Mouse (Mus musculus) neural tube, embryonic 14.5 days (tissue): Measurements from ENCODE around the gene Mif4gd. TPM values are rescaled to one million over a fixed set of nuclear protein-coding genes. Genes with fewer than 3 reads are reported as not detected.

Experiments used
- ATAC-seq: fragments of 200-750 bp; cut with Nextera tagmentation; 2 replicates; pipeline ENCODE4 v1.8.0; 2017; ENCODE audit warnings: low read depth, mild to moderate bottlenecking, moderate TSS enrichment, moderate library complexity
- H3K27ac ChIP-seq: fragments of 300-500 bp; sonication (generic); 2 replicates; pipeline ENCODE4 v1.5.1; 2014; ENCODE audit warnings: low read depth, mild to moderate bottlenecking, control low read depth, low read length, moderate library complexity, mixed read lengths
- H3K27me3 ChIP-seq: fragments of 300-500 bp; sonication (generic); 2 replicates; pipeline ENCODE4 v1.6.1; 2014; ENCODE audit warnings: low read length; ENCODE audit not compliant: control insufficient read depth, insufficient read depth
- H3K36me3 ChIP-seq: fragments of 300-500 bp; sonication (generic); 2 replicates; pipeline ENCODE4 v1.6.1; 2014; ENCODE audit warnings: low read length, mixed read lengths; ENCODE audit not compliant: control insufficient read depth, insufficient read depth
- H3K4me1 ChIP-seq: fragments of 300-500 bp; sonication (generic); 2 replicates; pipeline ENCODE4 v1.6.1; 2014; ENCODE audit warnings: low read length; ENCODE audit not compliant: control insufficient read depth, insufficient read depth
- H3K4me2 ChIP-seq: fragments of 300-500 bp; sonication (generic); 2 replicates; pipeline ENCODE4 v1.6.1; 2014; ENCODE audit warnings: mild to moderate bottlenecking, low read depth, low read length, control low read depth
- H3K4me3 ChIP-seq: fragments of 300-500 bp; sonication (generic); 2 replicates; pipeline ENCODE4 v1.5.1; 2014; ENCODE audit warnings: low read depth, low read length, control low read depth, mixed read lengths
- H3K9ac ChIP-seq: fragments of 300-500 bp; sonication (generic); replicated peaks from 2 replicates; pipeline ENCODE4 v1.6.1; 2014; ENCODE audit warnings: low read depth, mild to moderate bottlenecking, control low read depth, low read length, mixed read lengths
- H3K9me3 ChIP-seq: fragments of 300-500 bp; sonication (generic); 2 replicates; pipeline ENCODE4 v1.6.1; 2016; ENCODE audit warnings: low read length; ENCODE audit not compliant: control insufficient read depth
- WGBS: fragments of 180-500 bp; shearing (Covaris S2); extraction: QIAGEN DNeasy Blood & Tissue Kit; methylation state at CpG from one replicate; pipeline ENCODE4 v1.1.7; 2014; 5-methylcytosine and 5-hydroxymethylcytosine counted together
- polyA plus RNA-seq: library from polyadenylated mRNA; unstranded; fragments of >200 nt; fragmentation: Nextera tagmentation; extraction: Ambion mirVana; gene quantifications from 2 replicates; pipeline ENCODE4 v1.2.1, GENCODE M21; 2014

The Mif4gd gene
- polyA plus RNA-seq, 1 experiment from 2014 or later: 12.3 TPM

DNA sequence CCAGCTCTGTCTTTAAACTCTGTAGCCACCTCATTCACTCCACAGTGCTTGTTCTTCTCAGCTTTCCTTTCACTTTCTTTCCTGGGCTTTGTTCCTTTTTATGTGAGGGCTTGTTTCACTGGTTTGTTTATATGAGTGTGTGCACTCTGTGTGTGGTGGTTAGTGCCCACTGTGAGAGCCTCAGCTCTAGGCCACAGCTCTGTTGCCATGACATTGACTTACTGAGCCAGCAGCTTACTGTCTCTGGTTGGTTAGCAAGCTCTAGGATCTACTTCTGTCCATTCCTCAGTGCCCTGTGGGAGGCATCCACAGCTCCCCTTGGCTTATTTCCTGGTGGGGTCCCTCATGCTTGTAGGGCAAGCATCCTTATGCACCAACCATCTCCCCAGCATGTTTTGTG lies 33.7 kb downstream of the Mif4gd start:
- Histone ChIP-seq H3K27me3 (no peaks in the 10 kb centered on the region), H3K9me3 (no peaks in the 10 kb centered on the region), H3K4me3 (no peak overlapping the region), H3K4me2 (no peak overlapping the region), H3K27ac (no peak overlapping the region), H3K9ac (no peak overlapping the region), H3K36me3 (peaks cover 41% of the 10 kb centered on the region), H3K4me1 (no peaks in the 10 kb centered on the region)
- no peak for ATAC-seq

DNA sequence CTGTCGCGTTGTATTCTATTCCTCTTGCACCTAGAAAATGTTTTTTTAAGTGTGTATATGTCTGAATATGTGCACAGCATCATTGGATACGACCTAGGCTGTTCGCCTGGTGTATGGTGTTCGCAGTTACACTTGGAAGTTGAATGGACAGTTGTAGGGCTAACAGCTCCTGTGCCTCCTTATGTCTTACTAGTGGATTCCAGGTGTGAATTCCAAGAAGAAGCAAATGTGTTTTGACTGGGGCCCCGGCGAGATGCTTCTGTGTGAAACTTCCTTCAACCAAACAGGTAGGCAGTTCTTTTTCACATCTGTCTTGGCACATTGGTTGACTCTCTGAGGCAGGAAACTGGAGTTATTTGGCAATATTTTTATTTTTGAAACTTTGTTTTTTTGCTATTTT lies 47.8 kb downstream of the Mif4gd start:
- peaks cover 21% of the 10 kb centered on the region; the same call in 1 of the 2 replicates for H3K36me3 ChIP-seq
- peak overlapping the region; percentile 80 for H3K4me2 ChIP-seq
- H3K9me3 ChIP-seq: no peaks in the 10 kb centered on the region
- no peaks in the 10 kb centered on the region for H3K27me3 ChIP-seq
- 24% methylated on average over 7 of the region's 7 CpGs for WGBS
- H3K4me3 ChIP-seq: peak overlapping the region; percentile 61
- H3K4me1 ChIP-seq: peaks cover 7% of the 10 kb centered on the region; the same call in 1 of the 2 replicates
- peak overlapping the region; percentile 72 for H3K9ac ChIP-seq
- no peak for ATAC-seq
- H3K27ac ChIP-seq: no peak overlapping the region

DNA sequence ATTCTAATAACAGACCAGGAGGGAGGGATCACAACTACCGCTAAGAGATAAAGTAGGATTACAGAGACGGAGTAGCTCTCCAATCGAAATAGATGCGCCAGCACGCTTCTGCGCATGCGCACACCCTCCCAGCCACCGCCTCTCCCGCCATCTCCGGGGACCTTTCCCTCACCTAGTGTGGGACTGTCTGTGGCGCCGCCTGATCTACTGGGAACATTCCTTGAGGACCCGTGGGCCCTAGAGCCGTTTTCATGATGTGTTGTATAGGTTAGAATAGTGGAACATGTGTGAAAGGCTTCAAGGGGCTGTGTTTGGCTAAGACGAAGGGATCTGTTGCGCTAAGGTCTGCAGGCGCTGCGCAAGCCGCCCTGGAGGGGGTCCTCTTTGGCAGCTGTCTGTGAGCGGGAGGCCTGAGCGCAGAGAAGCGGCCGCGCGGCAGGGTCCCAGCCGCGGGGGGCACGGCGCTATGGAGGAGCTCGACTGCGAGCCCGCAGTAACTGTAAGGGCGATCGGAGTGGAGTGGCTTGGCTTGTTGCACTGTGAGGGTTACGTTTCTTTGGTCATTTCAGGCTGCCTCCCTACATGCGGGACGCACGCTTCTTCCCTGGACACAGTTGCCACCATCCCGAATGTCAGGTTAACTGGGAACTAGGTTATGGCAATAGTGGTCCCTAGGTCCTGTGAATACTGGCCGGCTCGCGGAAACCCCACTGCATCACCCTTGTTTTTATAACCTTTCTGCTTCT lies 48.5 kb downstream of the Mif4gd start, which contains the start of gene Nup85:
TSS of gene Nup85 (plus strand) at position 371 of the 746 bp plus-strand sequence.
- H3K27me3 ChIP-seq: no peaks in the 10 kb centered on the region
- H3K9ac ChIP-seq: peak within 1 kb of the TSS; percentile 72
- no peaks in the 10 kb centered on the region for H3K9me3 ChIP-seq
- H3K27ac ChIP-seq: peak within 1 kb of the TSS; percentile 86
- ATAC-seq: peak; percentile 94
- H3K4me2 ChIP-seq: peak within 1 kb of the TSS; percentile 80
- H3K4me1 ChIP-seq: peaks cover 7% of the 10 kb centered on the region; the same call in 1 of the 2 replicates
- H3K36me3 ChIP-seq: peaks cover 17% of the 10 kb centered on the region; the same call in 1 of the 2 replicates
- H3K4me3 ChIP-seq: peak within 1 kb of the TSS; percentile 61
- WGBS: under 1% methylated on average over 42 of the region's 42 CpGs

DNA sequence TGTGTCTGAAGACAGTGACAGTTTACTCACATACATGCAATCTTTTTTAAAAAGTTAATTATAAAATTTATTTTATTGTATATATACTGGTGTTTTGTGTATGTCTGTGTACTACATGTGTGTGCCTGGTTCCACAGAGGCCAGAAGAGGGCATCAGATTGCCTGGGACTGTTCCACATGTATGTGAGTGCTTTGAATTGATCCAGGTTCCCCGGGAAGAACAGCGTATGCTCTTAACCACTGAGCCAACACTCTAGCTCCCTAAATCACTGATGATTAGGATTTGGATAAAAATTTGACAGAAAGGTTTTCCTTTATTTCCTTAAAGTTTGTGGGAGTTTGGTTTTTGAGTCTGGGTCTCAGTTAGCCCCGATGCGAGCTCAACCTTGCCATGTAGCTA lies 49.4 kb downstream of the Mif4gd start:
- Histone ChIP-seq H3K4me1 (peaks cover 7% of the 10 kb centered on the region; the same call in 1 of the 2 replicates), H3K27ac (peak overlapping the region; percentile 86; the same call in 1 of the 2 replicates), H3K36me3 (peaks cover 11% of the 10 kb centered on the region; the same call in 1 of the 2 replicates), H3K27me3 (no peaks in the 10 kb centered on the region), H3K9me3 (no peaks in the 10 kb centered on the region), H3K4me3 (peak overlapping the region; percentile 61), H3K4me2 (peak overlapping the region; percentile 80), H3K9ac (no peak overlapping the region)
- no peak for ATAC-seq
- WGBS: 35% methylated on average over 4 of the region's 4 CpGs

Other genes with a start within 250 kb of the Mif4gd start
- 41.7 and 45.7 TPM in 2 replicates for gene Hid1, start 245.2 kb downstream of the Mif4gd start, polyA plus RNA-seq
- 27.3 and 28.6 TPM in 2 replicates for gene Cdr2l, start 231.1 kb downstream of the Mif4gd start, polyA plus RNA-seq
- 207 and 211 TPM in 2 replicates for gene Mrpl58, start 209.2 kb downstream of the Mif4gd start, polyA plus RNA-seq
- gene Atp5h, start 193.0 kb downstream of the Mif4gd start, polyA plus RNA-seq: 928 and 1,005 TPM in 2 replicates
- 28.8 and 33.7 TPM in 2 replicates for gene Kctd2, start 192.8 kb downstream of the Mif4gd start, polyA plus RNA-seq
- gene Trim80, start 172.4 kb downstream of the Mif4gd start, polyA plus RNA-seq: not detected in 2 replicates
- 0.15 TPM in 2 replicates for gene Slc16a5, start 150.5 kb downstream of the Mif4gd start, polyA plus RNA-seq
- 15.5 and 19.4 TPM in 2 replicates for gene Armc7, start 137.3 kb downstream of the Mif4gd start, polyA plus RNA-seq
- 84.4 and 95.8 TPM in 2 replicates for gene Nt5c, start 121.1 kb downstream of the Mif4gd start, polyA plus RNA-seq
- 1,282 and 1,347 TPM in 2 replicates for gene Jpt1, start 98.6 kb downstream of the Mif4gd start, polyA plus RNA-seq
- 994 and 1,036 TPM in 2 replicates for gene Sumo2, start 76.7 kb downstream of the Mif4gd start, polyA plus RNA-seq
- gene Nup85, start 48.5 kb downstream of the Mif4gd start, polyA plus RNA-seq: 98.2 and 98.9 TPM in 2 replicates
- gene Mrps7, start 9.0 kb downstream of the Mif4gd start, polyA plus RNA-seq: 76.5 and 79.0 TPM in 2 replicates
- 35.2 and 43.1 TPM in 2 replicates for gene Gga3, start 8.9 kb downstream of the Mif4gd start, polyA plus RNA-seq
- gene Slc25a19, start 15.3 kb upstream of the Mif4gd start, polyA plus RNA-seq: 45.3 and 53.0 TPM in 2 replicates
- gene Grb2, start 95.6 kb upstream of the Mif4gd start, polyA plus RNA-seq: 115 and 126 TPM in 2 replicates
- 17.0 and 21.7 TPM in 2 replicates for gene Tmem94, start 152.5 kb upstream of the Mif4gd start, polyA plus RNA-seq
- 9.5 and 13.1 TPM in 2 replicates for gene Caskin2, start 200.7 kb upstream of the Mif4gd start, polyA plus RNA-seq
- 16.8 and 17.0 TPM in 2 replicates for gene Tsen54, start 201.8 kb upstream of the Mif4gd start, polyA plus RNA-seq
- 0.50 and 0.80 TPM in 2 replicates for gene Llgl2, start 211.1 kb upstream of the Mif4gd start, polyA plus RNA-seq
- 0.28 and 0.35 TPM in 2 replicates for gene Myo15b, start 245.4 kb upstream of the Mif4gd start, polyA plus RNA-seq